Comparison of ENCODE assay signal across 8 mouse cellular contexts in the genomic region with DNA sequence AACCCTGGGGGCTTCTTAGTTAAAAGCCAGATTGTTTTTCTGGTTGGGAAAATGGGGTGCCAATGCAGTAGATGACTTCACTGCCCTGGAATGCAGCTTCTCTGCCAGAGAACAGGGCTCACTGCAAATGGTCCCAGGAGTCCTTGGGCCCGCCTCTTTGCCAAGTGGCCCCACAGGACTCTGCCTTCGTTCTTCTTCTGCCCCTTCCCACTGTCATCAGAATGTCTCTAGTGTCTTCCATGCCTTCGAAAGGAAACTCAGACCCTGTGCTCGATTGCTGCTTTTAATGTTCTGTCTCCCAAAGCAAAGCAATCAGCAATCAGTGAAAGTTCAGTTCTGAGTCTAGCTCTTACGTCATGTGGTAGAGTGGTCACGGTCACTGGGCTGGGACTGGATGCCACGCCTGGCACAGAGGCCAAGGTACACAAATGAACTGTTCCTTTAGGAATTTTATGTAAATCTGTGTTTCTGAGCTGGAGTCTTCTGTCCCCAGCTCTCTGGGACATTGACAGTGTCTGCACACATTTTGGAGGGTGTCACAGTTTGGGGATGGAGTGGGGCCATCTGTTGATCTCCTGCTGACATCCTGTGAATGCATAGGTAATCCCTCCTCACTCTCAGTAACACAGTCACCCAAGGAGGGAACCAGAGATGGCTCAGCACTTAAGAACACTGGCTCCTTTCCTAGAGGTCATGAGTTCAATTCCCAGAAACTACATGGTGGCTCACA. TPM values are rescaled to one million over a fixed set of nuclear protein-coding genes. Genes with fewer than 3 reads are reported as not detected.
A peak's percentile ranks its signal among the peaks of the same experiment; 100 is the strongest.
DNase-seq lines count a peak whose midpoint lies in the region; ATAC-seq and TF ChIP-seq lines count a peak whose summit lies in the region.

No protein-coding gene starts in this region.

- intact Hi-C loops in heart, adult 2 months (cut with DNase I): no loop called here

- no peak for TF ChIP-seq CTCF in cerebellum, adult 2 months (IDR thresholded peaks at IDR 0.05; ENCODE audit: borderline replicate concordance, insufficient read depth, low read depth, low read length)
- TF ChIP-seq CTCF in heart, adult 2 months (IDR thresholded peaks at IDR 0.05): no peak
- TF ChIP-seq CTCF in small intestine, adult 2 months (IDR thresholded peaks at IDR 0.05; ENCODE audit: extremely low read depth, insufficient read length, insufficient replicate concordance, low read depth, low read length): no peak
- TF ChIP-seq CTCF in thymus, adult 2 months (IDR thresholded peaks at IDR 0.05; ENCODE audit: borderline replicate concordance, control insufficient read depth, extremely low read depth, insufficient read depth, low read length, poor library complexity): no peak

- WGBS in cerebellum, adult 2 months: 23% methylated on average over 7 of the region's 7 CpGs
- 16% methylated on average over 7 of the region's 7 CpGs for WGBS in heart, adult 2 months
- 51% methylated on average over 7 of the region's 7 CpGs for WGBS in kidney, embryonic 15.5 days
- WGBS in small intestine, adult 2 months: 19% methylated on average over 7 of the region's 7 CpGs
- WGBS in thymus, adult 2 months: 92% methylated on average over 7 of the region's 7 CpGs

- H3K9me3 ChIP-seq in kidney, embryonic 15.5 days (replicated peaks): no peaks in the 10 kb centered on the region

- H3K36me3 ChIP-seq in heart, adult 2 months (ENCODE audit: control insufficient read depth, insufficient read depth, low read length): peaks cover 4% of the 10 kb centered on the region
- H3K36me3 ChIP-seq in kidney, embryonic 15.5 days: no peaks in the 10 kb centered on the region
- peaks cover 8% of the 10 kb centered on the region; the same call in 1 of the 2 replicates for H3K36me3 ChIP-seq in small intestine, adult 2 months (ENCODE audit: control insufficient read depth, insufficient read depth, low read length)
- peaks cover 30% of the 10 kb centered on the region for H3K36me3 ChIP-seq in thymus, adult 2 months (ENCODE audit: control insufficient read depth, insufficient read depth, low read length)

- TF ChIP-seq EP300 in heart, adult 2 months (IDR thresholded peaks at IDR 0.05; ENCODE audit: insufficient read depth, low read depth, low read length): no peak

- peak overlapping the region; percentile 81 for H3K27ac ChIP-seq in cerebellum, adult 2 months (ENCODE audit: insufficient read depth, low read length)
- H3K27ac ChIP-seq in heart, adult 2 months: peak overlapping the region; percentile 74
- peak overlapping the region; percentile 47 for H3K27ac ChIP-seq in kidney, embryonic 15.5 days
- H3K27ac ChIP-seq in small intestine, adult 2 months (ENCODE audit: insufficient read depth, low read depth, low read length): peak overlapping the region; percentile 91
- H3K27ac ChIP-seq in thymus, adult 2 months (ENCODE audit: control insufficient read depth, insufficient read depth, low read length): no peak overlapping the region

- H3K4me3 ChIP-seq in cerebellum, adult 2 months (replicated peaks; ENCODE audit: insufficient read depth, low read depth, low read length): no peak overlapping the region
- H3K4me3 ChIP-seq in heart, adult 2 months: no peak overlapping the region
- no peak overlapping the region for H3K4me3 ChIP-seq in kidney, embryonic 15.5 days (replicated peaks)
- no peak overlapping the region for H3K4me3 ChIP-seq in small intestine, adult 2 months (ENCODE audit: low read depth, low read length)
- H3K4me3 ChIP-seq in thymus, adult 2 months (ENCODE audit: control insufficient read depth, insufficient read depth, low read length): no peak overlapping the region

- no peaks in the 10 kb centered on the region for H3K27me3 ChIP-seq in cerebellum, adult 2 months (ENCODE audit: control insufficient read depth, insufficient read depth, low read length)
- no peaks in the 10 kb centered on the region for H3K27me3 ChIP-seq in heart, adult 2 months (ENCODE audit: control insufficient read depth, insufficient read depth, low read length)
- no peaks in the 10 kb centered on the region for H3K27me3 ChIP-seq in kidney, embryonic 15.5 days
- H3K27me3 ChIP-seq in small intestine, adult 2 months (ENCODE audit: control insufficient read depth, insufficient read depth, low read length): no peaks in the 10 kb centered on the region
- no peaks in the 10 kb centered on the region for H3K27me3 ChIP-seq in thymus, adult 2 months (ENCODE audit: control insufficient read depth, insufficient read depth, low read length)

- TF ChIP-seq POLR2A in cerebellum, adult 2 months (IDR thresholded peaks at IDR 0.05; ENCODE audit: borderline replicate concordance, insufficient read depth, low read length): no peak
- TF ChIP-seq POLR2A in heart, adult 2 months (IDR thresholded peaks at IDR 0.05; ENCODE audit: insufficient read depth, low read depth, low read length): no peak
- TF ChIP-seq POLR2A in small intestine, adult 2 months (IDR thresholded peaks at IDR 0.05; ENCODE audit: low read depth, low read length): no peak
- no peak for TF ChIP-seq POLR2A in thymus, adult 2 months (IDR thresholded peaks at IDR 0.05; ENCODE audit: control insufficient read depth, extremely low read depth, insufficient read depth, low read length, poor library complexity)

- H3K9ac ChIP-seq in heart, adult 2 months (ENCODE audit: low read depth, low read length): 0 out of 2 replicates have a peak overlapping the region, but pooled peaks have one; percentile 4
- no peak overlapping the region for H3K9ac ChIP-seq in kidney, embryonic 15.5 days

- peaks cover 35% of the 10 kb centered on the region for H3K4me1 ChIP-seq in cerebellum, adult 2 months (ENCODE audit: control insufficient read depth, insufficient read depth, low read length)
- peaks cover 14% of the 10 kb centered on the region for H3K4me1 ChIP-seq in heart, adult 2 months (ENCODE audit: control insufficient read depth, insufficient read depth, low read length)
- peaks cover 20% of the 10 kb centered on the region for H3K4me1 ChIP-seq in kidney, embryonic 15.5 days
- H3K4me1 ChIP-seq in small intestine, adult 2 months (ENCODE audit: control insufficient read depth, insufficient read depth, insufficient read length, low read length): peaks cover 25% of the 10 kb centered on the region
- H3K4me1 ChIP-seq in thymus, adult 2 months (replicated peaks; ENCODE audit: control insufficient read depth, insufficient read depth, low read length): no peaks in the 10 kb centered on the region

- 0 out of 2 replicates have a peak overlapping the region, but pooled peaks have one; percentile 17 for H3K4me2 ChIP-seq in kidney, embryonic 15.5 days

- ATAC-seq in kidney, embryonic 15.5 days (replicated peaks; ENCODE audit: low FRiP score): peak; percentile 54; the same call in 1 of the 2 replicates
- ATAC-seq in frontal cortex, adult (ENCODE audit: low TSS enrichment): no peak

- DNase-seq in cerebellum, adult 2 months: peak; percentile 61 to 73
- DNase-seq in cerebellum, adult 11-12 months: no peak
- peak; percentile 80 for DNase-seq in adrenal gland, postnatal 10 days
- DNase-seq in heart, adult 2 months: peak; percentile 78 to 82
- no peak for DNase-seq in thymus, adult 2 months

- H3K79me2 ChIP-seq in heart, adult 2 months (replicated peaks; ENCODE audit: control insufficient read depth, insufficient read depth, low read length): no peaks in the 10 kb centered on the region

RNA-seq across cellular contexts. Expression of gene Fbxw11, which starts 37.2 kb away (rescaled TPM):
- 122 and 132 TPM in 2 replicates for polyA plus RNA-seq in cerebellum, adult 2 months (2012; rRNA removed)
- total RNA-seq in adrenal gland, postnatal 10 days (2021): 10 to 100 TPM; 68.0 to 72.9 TPM
- total RNA-seq in heart, adult 2 months (2021): 10 to 100 TPM; 47.8 to 58.7 TPM
- polyA plus RNA-seq in heart, adult 2 months (2012; rRNA removed): 27.3 and 53.7 TPM in 2 replicates
- 85.7 and 88.6 TPM in 2 replicates for polyA plus RNA-seq in kidney, embryonic 15.5 days (2015; fragmentation: Nextera tagmentation; extraction: Ambion mirVana)
- polyA plus RNA-seq in small intestine, adult 2 months (2012; rRNA removed): 17.3 and 29.8 TPM in 2 replicates
- 55.6 and 61.7 TPM in 2 replicates for polyA plus RNA-seq in thymus, adult 2 months (2012; rRNA removed)

Comparison
In these comparisons a context has a peak if more than half of its experiments do, and no peak if none do; other contexts are left out.
1. DNase-seq: peak in cerebellum, adult 2 months (2 of 2), adrenal gland, postnatal 10 days (single experiment) and heart, adult 2 months (2 of 2); none in cerebellum, adult 11-12 months (single experiment) and thymus, adult 2 months (single experiment).